Mouse (Mus musculus): ENCODE data around the gene Arid1b.

DNA sequence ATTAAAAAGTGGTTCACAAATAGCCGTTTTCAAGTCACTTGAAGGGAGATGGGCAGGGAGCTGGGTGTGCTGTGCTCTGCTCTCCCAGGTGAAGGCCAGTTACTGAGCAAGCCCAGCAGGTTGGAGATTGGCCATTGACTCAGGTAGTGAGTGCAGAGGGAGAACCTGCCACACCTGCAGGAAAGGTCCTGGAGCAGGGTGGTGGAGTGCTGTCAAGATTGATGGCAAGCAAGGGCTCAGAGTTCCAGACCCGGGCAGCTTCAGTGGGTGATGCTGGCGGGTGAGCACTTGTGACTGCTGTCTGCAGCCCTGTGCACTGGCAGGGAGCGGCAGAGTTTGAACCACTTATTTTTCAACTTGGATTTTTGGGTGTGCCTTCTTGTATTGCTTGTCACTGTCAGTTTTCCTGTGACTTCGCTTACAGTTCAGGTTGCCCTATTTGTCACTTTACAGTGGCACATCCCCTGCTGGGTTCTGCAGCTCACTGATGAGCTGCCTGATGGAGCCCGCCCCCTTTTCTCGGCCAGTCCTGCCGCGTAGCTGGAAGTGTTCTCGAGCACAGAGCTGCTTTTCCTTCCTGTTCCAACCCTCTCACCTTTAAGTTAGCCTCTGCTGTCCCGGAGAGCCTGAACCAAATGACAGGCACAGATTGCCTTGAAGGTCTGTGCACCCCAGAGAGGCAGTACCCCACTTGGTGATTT is 27.3 kb downstream of the Arid1b start:
- TF ChIP-seq CTCF (IDR thresholded peaks at IDR 0.05) (no peak), EP300 (IDR thresholded peaks at IDR 0.05) (no peak)

All from lung, postnatal 0 days (tissue).